Mouse (Mus musculus) adrenal gland, adult (tissue): Measurements from ENCODE around the gene Kpnb1.

Experiments used
- DNase-seq, 2 experiments: peaks; one replicate each; pipeline ENCODE4 v3.0.0; 2022 to 2023; ENCODE audit warnings: low spot score in 1 of 2; ENCODE audit not compliant: inconsistent age in 2 of 2

Gene Kpnb1

GRCm38 (mm10) chr11:97145320-97145719 is 42.4 kb downstream of the Kpnb1 start:
- DNase-seq: no peak

DNA sequence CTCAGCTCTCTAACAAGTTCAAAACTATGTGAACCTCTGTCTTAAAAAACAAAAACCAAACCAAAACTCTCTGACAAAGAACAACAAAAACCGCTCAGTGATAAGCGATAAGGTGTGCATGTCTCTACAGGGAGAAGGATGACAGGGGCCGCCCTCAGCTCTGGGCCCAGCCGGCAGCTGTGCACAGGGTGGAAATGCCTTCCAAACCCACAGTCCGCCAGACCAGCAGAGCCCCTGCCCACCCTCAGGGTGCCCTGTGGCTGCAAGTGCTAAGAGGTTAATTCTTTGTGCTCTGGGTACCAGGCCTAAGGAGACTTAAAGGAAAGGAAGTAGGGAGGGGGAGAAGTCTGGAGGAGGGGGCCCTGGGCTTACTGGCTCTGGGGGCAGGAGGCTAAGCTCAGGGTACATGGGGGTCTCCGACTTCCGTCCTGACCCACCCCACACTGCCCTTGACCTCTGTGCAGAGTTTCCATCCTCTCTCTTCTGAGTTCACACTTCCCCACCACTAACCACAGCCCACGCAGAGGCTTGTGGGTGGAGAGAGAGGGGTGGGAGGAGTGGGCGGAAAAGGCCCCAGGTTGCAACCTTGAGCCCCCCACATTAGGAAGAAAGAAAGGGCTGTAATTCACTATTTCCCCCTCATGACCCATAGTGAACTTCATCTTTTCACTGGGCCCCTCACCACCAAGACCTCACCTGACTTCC is 44.3 kb downstream of the Kpnb1 start:
- DNase-seq: no peak

DNA sequence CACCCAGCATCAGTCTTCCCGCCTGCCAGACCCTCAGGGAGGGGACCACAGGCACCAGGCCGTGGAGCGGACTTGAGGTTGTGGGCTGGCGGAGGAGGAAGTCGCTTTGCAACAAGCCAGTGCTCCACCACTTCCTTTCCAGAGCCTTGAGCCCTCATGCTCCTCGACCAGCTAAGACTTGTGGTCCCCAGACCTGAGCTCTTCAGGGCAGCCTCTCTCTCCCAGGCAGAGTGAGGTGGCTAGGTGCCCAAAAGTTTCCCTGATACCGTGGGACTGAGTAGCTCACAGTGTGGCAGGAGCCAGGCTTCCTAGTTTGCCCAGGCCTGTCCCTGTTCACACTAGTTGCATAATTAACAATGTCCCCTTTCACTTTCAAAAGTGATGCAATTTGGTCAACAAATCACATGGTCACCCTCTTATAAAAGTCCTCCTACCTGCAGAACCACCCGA is 45.5 kb downstream of the Kpnb1 start:
- peak in 1 of 2 experiments; percentile 65 for DNase-seq

DNA sequence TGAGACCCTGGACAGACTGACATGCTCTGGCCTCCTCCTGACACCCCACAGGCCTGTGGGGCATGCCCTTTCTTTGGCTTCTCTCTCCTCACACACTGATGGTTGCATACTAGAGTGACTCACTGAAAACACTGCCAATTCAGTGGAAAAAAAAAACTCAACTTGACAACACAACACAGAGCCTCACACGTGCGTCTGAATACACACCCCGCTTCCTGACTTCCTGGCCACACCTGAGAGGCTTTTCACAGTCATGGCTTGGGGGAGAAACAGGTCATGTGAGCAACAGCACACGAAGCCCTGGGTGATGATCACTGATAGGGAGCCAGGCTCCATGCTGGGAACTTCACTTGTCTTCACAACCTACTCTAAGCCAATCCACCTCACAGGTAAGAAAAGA is 46.9 kb downstream of the Kpnb1 start:
- DNase-seq: peak in 1 of 2 experiments; percentile 43

- DNase-seq: no peak
These were observed 48.4 kb downstream of the Kpnb1 start for GRCm38 (mm10) chr11:97139256-97139655.

GRCm38 (mm10) chr11:97138554-97139226 is 49.0 kb downstream of the Kpnb1 start:
- peak; percentile 52 to 83 for DNase-seq

DNA sequence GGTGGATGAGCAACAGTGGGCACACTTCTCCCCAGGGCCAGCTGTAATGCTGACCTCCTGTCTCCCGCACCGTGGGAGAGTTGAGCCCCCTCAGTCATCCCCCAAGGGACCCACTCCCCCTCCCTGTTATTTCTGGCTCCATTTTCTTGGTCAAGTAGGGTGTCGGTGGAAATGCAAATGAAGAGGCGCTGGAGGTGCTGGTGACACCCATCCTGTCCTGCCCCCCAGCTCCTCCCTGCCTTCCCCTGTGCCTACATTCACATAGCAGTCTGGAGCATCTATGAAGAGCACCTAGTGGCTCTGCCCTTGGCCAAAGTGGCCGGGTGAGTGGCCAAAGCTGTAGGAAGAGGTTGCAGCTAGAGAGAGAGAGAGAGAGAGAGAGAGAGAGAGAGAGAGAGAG is 54.4 kb downstream of the Kpnb1 start:
- no peak for DNase-seq

DNA sequence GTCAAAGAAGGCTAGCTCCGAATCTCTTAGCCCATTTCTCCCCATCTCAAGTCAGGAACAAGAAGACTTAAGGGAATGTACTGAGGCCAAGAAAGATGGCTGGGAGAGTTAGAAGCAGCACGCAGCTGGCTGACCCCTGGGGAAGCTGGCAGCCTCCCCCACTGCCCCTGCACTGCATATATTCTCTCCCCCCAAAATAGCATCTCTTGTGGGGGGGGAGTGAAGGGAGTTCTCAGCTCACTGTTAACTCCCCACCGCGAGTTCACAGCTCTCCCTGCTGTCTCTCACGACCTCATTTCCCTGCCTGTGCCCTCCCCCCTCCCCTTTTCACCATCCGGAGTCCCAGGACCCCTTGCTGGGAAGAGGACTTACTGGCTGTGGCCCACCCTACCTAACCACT is 55.5 kb downstream of the Kpnb1 start:
- DNase-seq: no peak

DNA sequence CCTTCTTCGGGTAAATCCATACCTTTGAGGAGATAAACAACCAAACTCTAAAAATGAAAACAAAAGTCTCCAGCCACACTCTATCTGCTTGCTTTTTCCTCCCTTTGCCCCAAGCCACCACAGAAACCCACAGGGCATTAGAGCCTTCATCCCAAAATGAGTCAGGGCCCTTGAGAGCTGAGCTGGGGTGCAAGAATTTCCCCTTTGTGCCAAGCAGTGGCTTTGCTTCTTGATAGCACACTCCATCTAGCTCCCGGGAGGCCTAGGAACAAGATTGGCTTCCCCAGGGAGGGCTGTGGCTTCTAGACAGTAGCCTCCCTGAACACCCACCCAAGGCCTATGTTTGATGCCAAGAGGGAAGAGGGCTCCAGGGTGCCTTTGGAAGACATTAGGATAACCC is 56.0 kb downstream of the Kpnb1 start:
- DNase-seq: no peak

- no peak for DNase-seq
These were observed 57.4 kb downstream of the Kpnb1 start for GRCm38 (mm10) chr11:97130318-97130717.

GRCm38 (mm10) chr11:97128956-97129355 is 58.7 kb downstream of the Kpnb1 start:
- DNase-seq: no peak

DNA sequence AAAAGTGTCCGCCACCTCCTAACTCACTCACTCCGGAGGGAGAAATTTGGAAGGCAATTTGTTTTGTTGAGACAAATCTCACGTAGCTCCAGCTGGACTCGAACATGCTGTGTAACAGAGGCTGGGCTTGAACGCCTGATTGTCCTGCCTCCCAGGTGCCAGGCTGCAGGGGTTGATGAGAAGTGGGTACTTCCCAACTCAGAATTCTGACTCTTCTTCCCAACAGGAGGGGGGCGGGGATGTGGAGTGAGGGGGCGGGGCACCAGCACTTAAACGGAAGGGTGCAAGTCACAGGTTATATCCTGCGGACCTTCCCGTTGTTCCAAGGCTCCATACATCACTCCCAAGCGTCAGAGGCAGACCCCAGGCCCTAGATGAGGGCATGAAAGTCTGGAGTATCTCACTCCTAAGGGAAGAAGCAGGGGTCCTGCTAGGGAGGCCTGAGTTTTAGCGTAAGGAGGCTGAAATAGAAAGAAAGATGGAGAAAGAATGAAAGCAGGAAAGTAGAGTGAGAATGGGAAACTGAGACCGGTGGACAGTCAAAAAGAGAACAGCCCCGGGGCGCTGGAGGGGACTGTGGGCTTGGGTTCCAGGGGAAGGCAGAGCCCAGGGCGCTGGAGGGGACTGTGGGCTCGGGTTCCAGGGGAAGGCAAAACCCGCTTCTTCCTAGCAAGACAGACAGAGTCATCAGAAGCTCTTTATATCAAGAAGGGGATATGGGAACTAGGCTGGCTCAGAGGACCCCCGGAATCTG is 60.0 kb downstream of the Kpnb1 start:
- no peak for DNase-seq

GRCm38 (mm10) chr11:97126645-97127468 is 60.8 kb downstream of the Kpnb1 start:
- DNase-seq: peak; percentile 57 to 84

GRCm38 (mm10) chr11:97124266-97125036 is 63.2 kb downstream of the Kpnb1 start:
- peak in 1 of 2 experiments; percentile 23 for DNase-seq

GRCm38 (mm10) chr11:97123282-97123890 is 64.3 kb downstream of the Kpnb1 start:
- peak in 1 of 2 experiments; percentile 21 for DNase-seq

DNA sequence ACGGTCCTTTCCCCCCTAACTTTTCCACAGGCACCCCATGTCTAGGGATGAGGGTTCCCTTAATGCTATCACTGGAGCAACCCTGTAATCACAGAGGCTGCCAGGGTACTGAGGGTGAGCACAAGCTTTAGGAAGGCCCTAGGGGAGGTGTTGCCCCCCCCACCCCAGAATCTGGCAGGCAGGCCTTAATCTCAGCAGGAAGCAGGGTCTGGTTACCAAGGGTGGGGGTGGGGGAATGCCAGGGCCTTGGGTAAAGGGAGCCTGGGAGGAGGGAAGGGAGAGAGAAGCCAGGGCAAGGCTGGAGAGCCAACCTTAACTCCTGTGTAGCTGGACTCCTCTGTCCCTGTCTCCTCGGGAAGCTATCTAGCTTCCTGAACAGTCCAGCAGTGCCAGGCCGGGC is 67.0 kb downstream of the Kpnb1 start:
- no peak for DNase-seq

- no peak for DNase-seq
These were observed 67.5 kb downstream of the Kpnb1 start for GRCm38 (mm10) chr11:97120221-97120620.

- no peak for DNase-seq
These were observed 71.9 kb downstream of the Kpnb1 start for GRCm38 (mm10) chr11:97115797-97116196.

GRCm38 (mm10) chr11:97114671-97115601 is 72.7 kb downstream of the Kpnb1 start, which contains the start of gene Tbx21:
Gene Tbx21 (minus strand): TSS chr11:97115331.
- DNase-seq: no peak
